Mouse (Mus musculus) ES-Bruce4 (cell line): Measurements from ENCODE around the gene Map3k3. TPM values are rescaled to one million over a fixed set of nuclear protein-coding genes. Genes with fewer than 3 reads are reported as not detected.
A peak's percentile ranks its signal among the peaks of the same experiment; 100 is the strongest.

Source experiments
- H3K27ac ChIP-seq: 2 replicates; pipeline ENCODE4 v1.5.1; 2012; ENCODE audit warnings: low read length, inconsistent platforms; ENCODE audit not compliant: insufficient read depth
- H3K27me3 ChIP-seq: 2 replicates; pipeline ENCODE4 v1.6.1; 2012; ENCODE audit warnings: mild to moderate bottlenecking, low read length, inconsistent platforms; ENCODE audit not compliant: control insufficient read depth, poor library complexity, insufficient read depth, severe bottlenecking
- H3K36me3 ChIP-seq: 2 replicates; pipeline ENCODE4 v1.6.1; 2012; ENCODE audit warnings: inconsistent platforms, mild to moderate bottlenecking, low read length, moderate library complexity; ENCODE audit not compliant: control insufficient read depth, poor library complexity, insufficient read depth, severe bottlenecking
- H3K4me1 ChIP-seq: one replicate; pipeline ENCODE4 v1.8.1; 2011; ENCODE audit warnings: low read length; ENCODE audit not compliant: control insufficient read depth, insufficient read depth
- H3K4me3 ChIP-seq: 2 replicates; pipeline ENCODE4 v1.5.1; 2011; ENCODE audit warnings: low read depth, mild to moderate bottlenecking, low read length
- H3K9ac ChIP-seq: 2 replicates; pipeline ENCODE4 v1.6.1; 2012; ENCODE audit warnings: low read depth, mild to moderate bottlenecking, inconsistent platforms; ENCODE audit not compliant: poor library complexity, severe bottlenecking
- H3K9me3 ChIP-seq: replicated peaks from 2 replicates; pipeline ENCODE4 v1.6.1; 2012; ENCODE audit warnings: mild to moderate bottlenecking, low read length, inconsistent platforms; ENCODE audit not compliant: control insufficient read depth, poor library complexity, insufficient read depth, severe bottlenecking
- CTCF ChIP-seq: IDR thresholded peaks from one replicate; pipeline ENCODE4 v1.8.1; 2011; ENCODE audit warnings: low read depth, low read length
- EP300 ChIP-seq: IDR thresholded peaks from 2 replicates; pipeline ENCODE4 v1.6.1; 2011; ENCODE audit warnings: low read depth, low read length; ENCODE audit not compliant: insufficient read depth
- POLR2A ChIP-seq: IDR thresholded peaks from one replicate; pipeline ENCODE4 v1.8.1; 2011; ENCODE audit warnings: low read length; ENCODE audit not compliant: insufficient read depth
- polyA plus RNA-seq: library from polyadenylated mRNA; stranded (reverse); fragments of >200 nt; gene quantifications from 2 replicates; pipeline ENCODE4 v1.2.4, GENCODE M21; 2011; ENCODE audit warnings: low read depth; ENCODE audit not compliant: missing spikeins, insufficient read depth, insufficient read length

Map3k3 gene
- polyA plus RNA-seq, 1 experiment: 44.6 TPM

GRCm38 (mm10) chr11:106176372-106176771 is 92.0 kb downstream of the Map3k3 start:
- Histone ChIP-seq H3K9ac (no peak overlapping the region), H3K27ac (no peak overlapping the region), H3K4me1 (no peaks in the 10 kb centered on the region), H3K9me3 (no peaks in the 10 kb centered on the region), H3K27me3 (no peaks in the 10 kb centered on the region), H3K4me3 (no peak overlapping the region), H3K36me3 (no peaks in the 10 kb centered on the region)
- TF ChIP-seq EP300: no peak
- no peak for TF ChIP-seq POLR2A
- no peak for TF ChIP-seq CTCF

GRCm38 (mm10) chr11:106178036-106178782 is 93.8 kb downstream of the Map3k3 start:
- TF ChIP-seq EP300: no peak
- no peak for TF ChIP-seq CTCF
- TF ChIP-seq POLR2A: no peak

GRCm38 (mm10) chr11:106179711-106180448 is 95.5 kb downstream of the Map3k3 start:
- peaks cover 5% of the 10 kb centered on the region; the same call in 1 of the 2 replicates for H3K36me3 ChIP-seq
- H3K9ac ChIP-seq: no peak overlapping the region
- no peak for TF ChIP-seq CTCF
- TF ChIP-seq EP300: no peak
- no peak for TF ChIP-seq POLR2A

More at GRCm38 (mm10) chr11:106178036-106178782, 93.8 kb downstream of the Map3k3 start:
- Histone ChIP-seq H3K9me3 (no peaks in the 10 kb centered on the region), H3K36me3 (no peaks in the 10 kb centered on the region; the same call in 1 of the 2 replicates), H3K27ac (no peak overlapping the region), H3K4me3 (no peak overlapping the region), H3K27me3 (no peaks in the 10 kb centered on the region), H3K9ac (no peak overlapping the region), H3K4me1 (no peaks in the 10 kb centered on the region)

GRCm38 (mm10) chr11:106180449-106180801 is 96.0 kb downstream of the Map3k3 start:
- Histone ChIP-seq H3K9me3 (no peaks in the 10 kb centered on the region), H3K4me1 (no peaks in the 10 kb centered on the region), H3K9ac (no peak overlapping the region), H3K4me3 (no peak overlapping the region), H3K36me3 (peaks cover 5% of the 10 kb centered on the region; the same call in 1 of the 2 replicates), H3K27me3 (no peaks in the 10 kb centered on the region), H3K27ac (no peak overlapping the region)
- TF ChIP-seq POLR2A (no peak), EP300 (no peak), CTCF (no peak)

More at GRCm38 (mm10) chr11:106179711-106180448, 95.5 kb downstream of the Map3k3 start:
- H3K4me3 ChIP-seq: no peak overlapping the region
- H3K27me3 ChIP-seq: no peaks in the 10 kb centered on the region
- H3K27ac ChIP-seq: no peak overlapping the region
- H3K4me1 ChIP-seq: no peaks in the 10 kb centered on the region
- H3K9me3 ChIP-seq: no peaks in the 10 kb centered on the region

GRCm38 (mm10) chr11:106187326-106187725 is 102.9 kb downstream of the Map3k3 start:
- no peak overlapping the region for H3K9ac ChIP-seq
- TF ChIP-seq CTCF: no peak
- TF ChIP-seq POLR2A: no peak
- no peak for TF ChIP-seq EP300

GRCm38 (mm10) chr11:106191716-106192115 is 107.3 kb downstream of the Map3k3 start:
- Histone ChIP-seq H3K36me3 (no peaks in the 10 kb centered on the region), H3K4me3 (no peak overlapping the region), H3K9ac (no peak overlapping the region), H3K4me1 (no peaks in the 10 kb centered on the region), H3K27ac (no peak overlapping the region), H3K9me3 (no peaks in the 10 kb centered on the region), H3K27me3 (no peaks in the 10 kb centered on the region)
- TF ChIP-seq CTCF (no peak), EP300 (no peak), POLR2A (no peak)

More at GRCm38 (mm10) chr11:106187326-106187725, 102.9 kb downstream of the Map3k3 start:
- peaks cover 5% of the 10 kb centered on the region; the same call in 1 of the 2 replicates for H3K36me3 ChIP-seq
- H3K27me3 ChIP-seq: no peaks in the 10 kb centered on the region
- H3K9me3 ChIP-seq: no peaks in the 10 kb centered on the region
- H3K4me1 ChIP-seq: no peaks in the 10 kb centered on the region
- H3K27ac ChIP-seq: peak overlapping the region; percentile 63
- no peak overlapping the region for H3K4me3 ChIP-seq
